Mouse (Mus musculus): ENCODE results near the gene Cpm. TPM values are rescaled to one million over a fixed set of nuclear protein-coding genes. Genes with fewer than 3 reads are reported as not detected.

The Cpm gene
- polyA plus RNA-seq, 1 experiment from 2014 or later, result 3.7 TPM

GRCm38 (mm10) chr10:117610794-117611384 lies 18.4 kb upstream of the Cpm start:
- Histone ChIP-seq H3K27ac (ENCODE audit: low read length) (no peak overlapping the region), H3K27me3 (ENCODE audit: control insufficient read depth, insufficient read depth, low read length) (no peaks in the 10 kb centered on the region), H3K4me2 (ENCODE audit: low read depth, low read length) (no peak overlapping the region), H3K36me3 (ENCODE audit: control insufficient read depth, insufficient read depth) (no peaks in the 10 kb centered on the region), H3K4me1 (ENCODE audit: control insufficient read depth, insufficient read depth, low read length) (no peaks in the 10 kb centered on the region), H3K4me3 (ENCODE audit: low read length) (no peak overlapping the region), H3K9ac (ENCODE audit: low read length) (no peak overlapping the region), H3K9me3 (replicated peaks; ENCODE audit: control insufficient read depth, low read length) (peaks cover 2% of the 10 kb centered on the region; the same call in 1 of the 2 replicates)
- ATAC-seq (replicated peaks; ENCODE audit: extremely low read depth, insufficient read depth, low FRiP score), result no peak
- 83% methylated on average over 2 of the region's 2 CpGs for WGBS

- H3K9ac ChIP-seq (ENCODE audit: low read length), result no peak overlapping the region
- no peaks in the 10 kb centered on the region for H3K4me1 ChIP-seq (ENCODE audit: control insufficient read depth, insufficient read depth, low read length)
- WGBS, result 88% methylated on average over 2 of the region's 2 CpGs
- H3K4me2 ChIP-seq (ENCODE audit: low read depth, low read length), result no peak overlapping the region
- no peak overlapping the region for H3K27ac ChIP-seq (ENCODE audit: low read length)
- peaks cover 2% of the 10 kb centered on the region; the same call in 1 of the 2 replicates for H3K9me3 ChIP-seq (replicated peaks; ENCODE audit: control insufficient read depth, low read length)
- ATAC-seq (replicated peaks; ENCODE audit: extremely low read depth, insufficient read depth, low FRiP score), result no peak
- no peak overlapping the region for H3K4me3 ChIP-seq (ENCODE audit: low read length)
- no peaks in the 10 kb centered on the region for H3K27me3 ChIP-seq (ENCODE audit: control insufficient read depth, insufficient read depth, low read length)
- no peaks in the 10 kb centered on the region for H3K36me3 ChIP-seq (ENCODE audit: control insufficient read depth, insufficient read depth)
These were observed 17.8 kb upstream of the Cpm start for GRCm38 (mm10) chr10:117611503-117611902.

- Histone ChIP-seq H3K4me3 (ENCODE audit: low read length) (no peak overlapping the region), H3K4me1 (ENCODE audit: control insufficient read depth, insufficient read depth, low read length) (no peaks in the 10 kb centered on the region), H3K9ac (ENCODE audit: low read length) (no peak overlapping the region), H3K27me3 (ENCODE audit: control insufficient read depth, insufficient read depth, low read length) (no peaks in the 10 kb centered on the region), H3K27ac (ENCODE audit: low read length) (no peak overlapping the region), H3K36me3 (ENCODE audit: control insufficient read depth, insufficient read depth) (no peaks in the 10 kb centered on the region), H3K4me2 (ENCODE audit: low read depth, low read length) (no peak overlapping the region), H3K9me3 (replicated peaks; ENCODE audit: control insufficient read depth, low read length) (peaks cover 2% of the 10 kb centered on the region; the same call in 1 of the 2 replicates)
- WGBS, result 68% methylated on average over 2 of the region's 2 CpGs
- ATAC-seq (replicated peaks; ENCODE audit: extremely low read depth, insufficient read depth, low FRiP score), result no peak
These were observed 17.3 kb upstream of the Cpm start for GRCm38 (mm10) chr10:117611976-117612375.

GRCm38 (mm10) chr10:117612621-117613584 lies 16.4 kb upstream of the Cpm start:
- WGBS, result 74% methylated on average over 8 of the region's 8 CpGs
- no peak overlapping the region for H3K4me2 ChIP-seq (ENCODE audit: low read depth, low read length)
- no peak overlapping the region for H3K4me3 ChIP-seq (ENCODE audit: low read length)

GRCm38 (mm10) chr10:117613960-117614359 lies 15.3 kb upstream of the Cpm start:
- Histone ChIP-seq H3K4me3 (ENCODE audit: low read length) (no peak overlapping the region), H3K27ac (ENCODE audit: low read length) (no peak overlapping the region), H3K9ac (ENCODE audit: low read length) (no peak overlapping the region), H3K27me3 (ENCODE audit: control insufficient read depth, insufficient read depth, low read length) (no peaks in the 10 kb centered on the region), H3K9me3 (replicated peaks; ENCODE audit: control insufficient read depth, low read length) (0 out of 2 replicates have a peak, but pooled peaks cover 2% of the 10 kb centered on the region), H3K4me1 (ENCODE audit: control insufficient read depth, insufficient read depth, low read length) (no peaks in the 10 kb centered on the region), H3K36me3 (ENCODE audit: control insufficient read depth, insufficient read depth) (no peaks in the 10 kb centered on the region), H3K4me2 (ENCODE audit: low read depth, low read length) (no peak overlapping the region)
- 63% methylated on average over 6 of the region's 6 CpGs for WGBS
- ATAC-seq (replicated peaks; ENCODE audit: extremely low read depth, insufficient read depth, low FRiP score), result no peak

More at GRCm38 (mm10) chr10:117612621-117613584, 16.4 kb upstream of the Cpm start:
- Histone ChIP-seq H3K36me3 (ENCODE audit: control insufficient read depth, insufficient read depth) (no peaks in the 10 kb centered on the region), H3K4me1 (ENCODE audit: control insufficient read depth, insufficient read depth, low read length) (no peaks in the 10 kb centered on the region), H3K27ac (ENCODE audit: low read length) (no peak overlapping the region), H3K9ac (ENCODE audit: low read length) (no peak overlapping the region), H3K9me3 (replicated peaks; ENCODE audit: control insufficient read depth, low read length) (peaks cover 2% of the 10 kb centered on the region; the same call in 1 of the 2 replicates), H3K27me3 (ENCODE audit: control insufficient read depth, insufficient read depth, low read length) (no peaks in the 10 kb centered on the region)
- no peak for ATAC-seq (replicated peaks; ENCODE audit: extremely low read depth, insufficient read depth, low FRiP score)

GRCm38 (mm10) chr10:117614387-117614786 lies 14.9 kb upstream of the Cpm start:
- Histone ChIP-seq H3K4me2 (ENCODE audit: low read depth, low read length) (no peak overlapping the region), H3K4me3 (ENCODE audit: low read length) (no peak overlapping the region), H3K27me3 (ENCODE audit: control insufficient read depth, insufficient read depth, low read length) (no peaks in the 10 kb centered on the region), H3K27ac (ENCODE audit: low read length) (no peak overlapping the region), H3K9me3 (replicated peaks; ENCODE audit: control insufficient read depth, low read length) (0 out of 2 replicates have a peak, but pooled peaks cover 2% of the 10 kb centered on the region), H3K4me1 (ENCODE audit: control insufficient read depth, insufficient read depth, low read length) (no peaks in the 10 kb centered on the region), H3K9ac (ENCODE audit: low read length) (no peak overlapping the region), H3K36me3 (ENCODE audit: control insufficient read depth, insufficient read depth) (no peaks in the 10 kb centered on the region)
- WGBS, result 43% methylated on average over 3 of the region's 3 CpGs
- no peak for ATAC-seq (replicated peaks; ENCODE audit: extremely low read depth, insufficient read depth, low FRiP score)

GRCm38 (mm10) chr10:117615239-117615638 lies 14.1 kb upstream of the Cpm start:
- no peak overlapping the region for H3K4me3 ChIP-seq (ENCODE audit: low read length)
- no peak overlapping the region for H3K4me2 ChIP-seq (ENCODE audit: low read depth, low read length)
- no peaks in the 10 kb centered on the region for H3K27me3 ChIP-seq (ENCODE audit: control insufficient read depth, insufficient read depth, low read length)
- no peak for ATAC-seq (replicated peaks; ENCODE audit: extremely low read depth, insufficient read depth, low FRiP score)
- H3K9ac ChIP-seq (ENCODE audit: low read length), result no peak overlapping the region
- H3K36me3 ChIP-seq (ENCODE audit: control insufficient read depth, insufficient read depth), result no peaks in the 10 kb centered on the region
- no peak overlapping the region for H3K27ac ChIP-seq (ENCODE audit: low read length)
- 83% methylated on average over 8 of the region's 8 CpGs for WGBS
- 0 out of 2 replicates have a peak, but pooled peaks cover 2% of the 10 kb centered on the region for H3K9me3 ChIP-seq (replicated peaks; ENCODE audit: control insufficient read depth, low read length)
- no peaks in the 10 kb centered on the region for H3K4me1 ChIP-seq (ENCODE audit: control insufficient read depth, insufficient read depth, low read length)

- 71% methylated on average over 4 of the region's 4 CpGs for WGBS
- 0 out of 2 replicates have a peak, but pooled peaks cover under 1% of the 10 kb centered on the region for H3K9me3 ChIP-seq (replicated peaks; ENCODE audit: control insufficient read depth, low read length)
- H3K27ac ChIP-seq (ENCODE audit: low read length), result no peak overlapping the region
- H3K4me2 ChIP-seq (ENCODE audit: low read depth, low read length), result no peak overlapping the region
- H3K4me3 ChIP-seq (ENCODE audit: low read length), result no peak overlapping the region
- no peaks in the 10 kb centered on the region for H3K36me3 ChIP-seq (ENCODE audit: control insufficient read depth, insufficient read depth)
- no peak overlapping the region for H3K9ac ChIP-seq (ENCODE audit: low read length)
- no peaks in the 10 kb centered on the region for H3K27me3 ChIP-seq (ENCODE audit: control insufficient read depth, insufficient read depth, low read length)
- no peak for ATAC-seq (replicated peaks; ENCODE audit: extremely low read depth, insufficient read depth, low FRiP score)
- no peaks in the 10 kb centered on the region for H3K4me1 ChIP-seq (ENCODE audit: control insufficient read depth, insufficient read depth, low read length)
These were observed 13.6 kb upstream of the Cpm start for GRCm38 (mm10) chr10:117615746-117616145.

- H3K27me3 ChIP-seq (ENCODE audit: control insufficient read depth, insufficient read depth, low read length), result no peaks in the 10 kb centered on the region
- no peak overlapping the region for H3K4me3 ChIP-seq (ENCODE audit: low read length)
- H3K36me3 ChIP-seq (ENCODE audit: control insufficient read depth, insufficient read depth), result no peaks in the 10 kb centered on the region
- no peak overlapping the region for H3K4me2 ChIP-seq (ENCODE audit: low read depth, low read length)
- ATAC-seq (replicated peaks; ENCODE audit: extremely low read depth, insufficient read depth, low FRiP score), result no peak
- WGBS, result 86% methylated on average over 6 of the region's 6 CpGs
- no peak overlapping the region for H3K27ac ChIP-seq (ENCODE audit: low read length)
- H3K9me3 ChIP-seq (replicated peaks; ENCODE audit: control insufficient read depth, low read length), result no peaks in the 10 kb centered on the region
- no peaks in the 10 kb centered on the region for H3K4me1 ChIP-seq (ENCODE audit: control insufficient read depth, insufficient read depth, low read length)
- no peak overlapping the region for H3K9ac ChIP-seq (ENCODE audit: low read length)
These were observed 13.1 kb upstream of the Cpm start for GRCm38 (mm10) chr10:117616191-117616680.
